Mouse (Mus musculus) heart, embryonic 14.5 days (tissue): ENCODE data around the gene Capn9. TPM values are rescaled to one million over a fixed set of nuclear protein-coding genes. Genes with fewer than 3 reads are reported as not detected.

Source experiments
- ATAC-seq: fragments of 200-750 bp; cut with Nextera tagmentation; 2 replicates; pipeline ENCODE4 v1.8.0; 2017; ENCODE audit warnings: low read depth, moderate TSS enrichment; ENCODE audit not compliant: insufficient number of reproducible peaks, insufficient read depth, low FRiP score
- H3K27ac ChIP-seq, 2 experiments: fragments of 200-500 bp in 1 of 2; fragments of 300-500 bp in 1 of 2; sonication (generic) in 1 of 2; replicated peaks in 1 of 2; 2 replicates each; pipeline ENCODE4 v1.5.1; 2012 to 2014; ENCODE audit warnings: low read depth in 2 of 2, low read length in 2 of 2, control low read depth in 1 of 2, mild to moderate bottlenecking in 1 of 2, mixed read lengths in 1 of 2; ENCODE audit not compliant: control insufficient read depth in 1 of 2, insufficient read depth in 1 of 2
- H3K27me3 ChIP-seq: fragments of 300-500 bp; sonication (generic); 2 replicates; pipeline ENCODE4 v1.6.1; 2014; ENCODE audit warnings: mild to moderate bottlenecking, low read length, control low read depth; ENCODE audit not compliant: control insufficient read depth, insufficient read depth
- H3K36me3 ChIP-seq: fragments of 300-500 bp; sonication (generic); 2 replicates; pipeline ENCODE4 v1.6.1; 2014; ENCODE audit warnings: mild to moderate bottlenecking, control low read depth, low read length, mixed read lengths; ENCODE audit not compliant: control insufficient read depth, insufficient read depth
- H3K4me1 ChIP-seq, 2 experiments: fragments of 200-500 bp in 1 of 2; fragments of 300-500 bp in 1 of 2; sonication (generic) in 1 of 2; 2 replicates each; pipeline ENCODE4 v1.6.1; 2012 to 2014; ENCODE audit warnings: low read length in 2 of 2, control low read depth in 1 of 2, mixed read lengths in 1 of 2; ENCODE audit not compliant: control insufficient read depth in 2 of 2, insufficient read depth in 2 of 2
- H3K4me2 ChIP-seq: fragments of 300-500 bp; sonication (generic); 2 replicates; pipeline ENCODE4 v1.6.1; 2014; ENCODE audit warnings: mild to moderate bottlenecking, low read length
- H3K4me3 ChIP-seq, 2 experiments: fragments of 200-500 bp in 1 of 2; fragments of 300-500 bp in 1 of 2; sonication (generic) in 1 of 2; 2 replicates each; pipeline ENCODE4 v1.5.1; 2012 to 2014; ENCODE audit warnings: low read length in 2 of 2, mild to moderate bottlenecking in 2 of 2, control low read depth in 1 of 2, low read depth in 1 of 2, moderate library complexity in 1 of 2; ENCODE audit not compliant: control insufficient read depth in 1 of 2, insufficient read depth in 1 of 2
- H3K9ac ChIP-seq: fragments of 300-500 bp; sonication (generic); 2 replicates; pipeline ENCODE4 v1.6.1; 2014; ENCODE audit warnings: mild to moderate bottlenecking, low read length
- H3K9me3 ChIP-seq: fragments of 300-500 bp; sonication (generic); 2 replicates; pipeline ENCODE4 v1.6.1; 2016; ENCODE audit warnings: low read length, control low read depth; ENCODE audit not compliant: control insufficient read depth
- WGBS: fragments of 180-500 bp; shearing (Covaris S2); extraction: QIAGEN DNeasy Blood & Tissue Kit; methylation state at CpG from one replicate; pipeline ENCODE4 v1.1.7; 2014; 5-methylcytosine and 5-hydroxymethylcytosine counted together
- polyA plus RNA-seq: library from polyadenylated mRNA; unstranded; fragments of >200 nt; fragmentation: Nextera tagmentation; extraction: Ambion mirVana; gene quantifications from 2 replicates; pipeline ENCODE4 v1.2.1, GENCODE M21; 2014

Gene Capn9
- polyA plus RNA-seq, 1 experiment from 2014 or later = 0.14 TPM

GRCm38 (mm10) chr8:124658415-124658814 lies 82.5 kb downstream of the Capn9 start:
- no peaks in the 10 kb centered on the region for H3K9me3 ChIP-seq
- H3K4me2 ChIP-seq = peak overlapping the region; percentile 55
- peak; percentile 74 for ATAC-seq
- H3K4me3 ChIP-seq = peak overlapping the region in 1 of 2 experiments; percentile 10; a peak in 2 of 4 replicates
- no peaks in the 10 kb centered on the region for H3K27me3 ChIP-seq
- WGBS = 0% methylated on average over 2 of the region's 2 CpGs
- peak overlapping the region; percentile 93 to 96 for H3K27ac ChIP-seq
- H3K9ac ChIP-seq = peak overlapping the region; percentile 57; the same call in 1 of the 2 replicates
- peaks cover 19% of the 10 kb centered on the region for H3K36me3 ChIP-seq
- peaks cover 48 to 81% of the 10 kb centered on the region in 2 experiments for H3K4me1 ChIP-seq

GRCm38 (mm10) chr8:124661781-124662180 lies 85.9 kb downstream of the Capn9 start:
- Histone ChIP-seq H3K4me1 (peaks cover 34 to 51% of the 10 kb centered on the region in 2 experiments), H3K4me2 (peak overlapping the region; percentile 76), H3K4me3 (peak overlapping the region; percentile 66 to 94), H3K9me3 (no peaks in the 10 kb centered on the region), H3K27me3 (no peaks in the 10 kb centered on the region), H3K27ac (peak overlapping the region; percentile 72 to 96), H3K9ac (peak overlapping the region; percentile 99), H3K36me3 (peaks cover 8% of the 10 kb centered on the region; the same call in 1 of the 2 replicates)
- WGBS = 4% methylated on average over 9 of the region's 9 CpGs
- no peak for ATAC-seq

GRCm38 (mm10) chr8:124662446-124663111 lies 86.7 kb downstream of the Capn9 start:
- Histone ChIP-seq H3K9me3 (no peaks in the 10 kb centered on the region), H3K4me1 (peaks cover 32 to 43% of the 10 kb centered on the region in 2 experiments), H3K9ac (peak overlapping the region; percentile 99), H3K27me3 (no peaks in the 10 kb centered on the region), H3K4me3 (peak overlapping the region; percentile 66 to 94), H3K4me2 (peak overlapping the region; percentile 76), H3K27ac (peak overlapping the region; percentile 72 to 96), H3K36me3 (peaks cover 5% of the 10 kb centered on the region; the same call in 1 of the 2 replicates)
- peak; percentile 11 for ATAC-seq
- WGBS = under 1% methylated on average over 49 of the region's 49 CpGs

GRCm38 (mm10) chr8:124663112-124663873 lies 87.4 kb downstream of the Capn9 start, which contains the start of gene 2310022B05Rik:
Gene 2310022B05Rik, minus strand, starts transcription at chr8:124663369.
- Histone ChIP-seq H3K27me3 (no peaks in the 10 kb centered on the region), H3K4me3 (peak within 1 kb of the TSS; percentile 66 to 94), H3K9ac (peak within 1 kb of the TSS; percentile 99), H3K27ac (peak within 1 kb of the TSS; percentile 72 to 96), H3K36me3 (peaks cover 5% of the 10 kb centered on the region; the same call in 1 of the 2 replicates), H3K9me3 (no peaks in the 10 kb centered on the region), H3K4me2 (peak within 1 kb of the TSS; percentile 76), H3K4me1 (peaks cover 25 to 36% of the 10 kb centered on the region in 2 experiments)
- WGBS = 2% methylated on average over 67 of the region's 69 CpGs
- peak; percentile 91 for ATAC-seq

GRCm38 (mm10) chr8:124663874-124664230 lies 87.9 kb downstream of the Capn9 start:
- Histone ChIP-seq H3K36me3 (peaks cover 5% of the 10 kb centered on the region; the same call in 1 of the 2 replicates), H3K4me1 (peaks cover 22 to 30% of the 10 kb centered on the region in 2 experiments), H3K27ac (peak overlapping the region; percentile 66 to 96), H3K9ac (no peak overlapping the region), H3K4me3 (peak overlapping the region; percentile 66 to 94; a peak in 3 of 4 replicates), H3K9me3 (no peaks in the 10 kb centered on the region), H3K27me3 (no peaks in the 10 kb centered on the region), H3K4me2 (peak overlapping the region; percentile 76)
- no peak for ATAC-seq
- 50% methylated on average over 4 of the region's 4 CpGs for WGBS

GRCm38 (mm10) chr8:124664414-124664813 lies 88.5 kb downstream of the Capn9 start:
- Histone ChIP-seq H3K4me3 (no peak overlapping the region), H3K27ac (peak overlapping the region; percentile 35 to 96; a peak in 3 of 4 replicates), H3K9me3 (no peaks in the 10 kb centered on the region), H3K27me3 (no peaks in the 10 kb centered on the region), H3K4me1 (peaks cover 20 to 25% of the 10 kb centered on the region in 2 experiments), H3K9ac (no peak overlapping the region), H3K4me2 (no peak overlapping the region), H3K36me3 (peaks cover 5% of the 10 kb centered on the region; the same call in 1 of the 2 replicates)
- WGBS = 36% methylated on average over 3 of the region's 3 CpGs
- no peak for ATAC-seq
